8 mouse cellular contexts compared by ENCODE assay signal in genomic region chr1:21344253-21344652, GRCm38 (mm10). TPM values are rescaled to one million over a fixed set of nuclear protein-coding genes. Genes with fewer than 3 reads are reported as not detected.
A peak's percentile ranks its signal among the peaks of the same experiment; 100 is the strongest.
DNase-seq lines count a peak whose midpoint lies in the region; ATAC-seq and TF ChIP-seq lines count a peak whose summit lies in the region.

No protein-coding gene starts in this region.

- TF ChIP-seq CTCF in CH12.LX (conservative IDR thresholded peaks at IDR 0.05 in 1 of 2, IDR thresholded peaks at IDR 0.05 in 1 of 2; ENCODE audit: low read depth in 2 of 2, low read length in 2 of 2) (peak; percentile 78 to 83), Patski (IDR thresholded peaks at IDR 0.05) (peak; percentile 75)
- TF ChIP-seq CTCF in lung, embryonic 14.5 days (IDR thresholded peaks at IDR 0.05; ENCODE audit: low read depth): peak; percentile 77

- peak; percentile 67 for ATAC-seq in Patski
- ATAC-seq in hematopoietic stem cell, adult 5-6 weeks (replicated peaks in 1 of 2; ENCODE audit: insufficient read depth in 1 of 2, low FRiP score in 2 of 2, low TSS enrichment in 1 of 2, low read depth in 1 of 2, poor library complexity in 2 of 2, severe bottlenecking in 2 of 2): peak; percentile 84 to 85
- 0 out of 2 replicates have a peak, but pooled peaks have one; percentile 28 for ATAC-seq in lung, embryonic 14.5 days (ENCODE audit: insufficient read depth)
- no peak for ATAC-seq in erythroblast, adult 5-6 weeks (replicated peaks; ENCODE audit: low FRiP score, poor library complexity, severe bottlenecking)

- no peak for TF ChIP-seq POLR2A in CH12.LX (IDR thresholded peaks at IDR 0.05; ENCODE audit: low read depth, low read length)

- CTCF ChIA-PET in Patski (lab: Charles Lee): interaction anchor here (1.2 kb wide), 1 partner anchor 15 kb away, joined by 4 read pairs; no protein-coding TSS in a partner anchor

- no peaks in the 10 kb centered on the region for H3K9me3 ChIP-seq in CH12.LX (replicated peaks; ENCODE audit: low read length)
- H3K9me3 ChIP-seq in lung, embryonic 14.5 days (ENCODE audit: low read depth, low read length): no peaks in the 10 kb centered on the region

- H3K36me3 ChIP-seq in CH12.LX (replicated peaks in 1 of 2; ENCODE audit: control insufficient read depth in 1 of 2, insufficient read depth in 1 of 2, low read length in 1 of 2): no peaks in the 10 kb centered on the region
- no peaks in the 10 kb centered on the region for H3K36me3 ChIP-seq in lung, embryonic 14.5 days (ENCODE audit: insufficient read depth)

- POLR2A ChIA-PET in Patski (lab: Charles Lee): no interaction called here

- H3K9ac ChIP-seq in CH12.LX (ENCODE audit: insufficient read depth, low read depth): no peak overlapping the region
- no peak overlapping the region for H3K9ac ChIP-seq in lung, embryonic 14.5 days

- TF ChIP-seq RAD21 in CH12.LX (IDR thresholded peaks at IDR 0.05; ENCODE audit: low read depth, low read length): peak; percentile 81

- no peak for TF ChIP-seq EP300 in CH12.LX (IDR thresholded peaks at IDR 0.05; ENCODE audit: low read length)

- in situ Hi-C loops in CH12.LX (cut with MboI; ENCODE audit: low pct_ligation_motif_present, low pct_unique_long_range_greater_than_20kb, low sequenced_read_pairs): no loop called here
- in situ Hi-C loops in Patski (cut with MboI; ENCODE audit: low pct_unique_long_range_greater_than_20kb): no loop called here

- no peak overlapping the region for H3K27ac ChIP-seq in CH12.LX (ENCODE audit: insufficient read depth, low read depth)
- no peak overlapping the region for H3K27ac ChIP-seq in lung, embryonic 14.5 days (ENCODE audit: low read depth)

- no peak overlapping the region for H3K4me3 ChIP-seq in CH12.LX (replicated peaks in 1 of 3; ENCODE audit: low read depth in 2 of 3, low read length in 2 of 3, poor library complexity in 1 of 3)
- H3K4me3 ChIP-seq in lung, embryonic 14.5 days (ENCODE audit: low read depth, low read length): no peak overlapping the region

- no peaks in the 10 kb centered on the region for H3K79me2 ChIP-seq in CH12.LX (replicated peaks; ENCODE audit: control insufficient read depth, extremely low read depth, insufficient read depth, poor library complexity, severe bottlenecking)

- DNase-seq in CH12.LX (ENCODE audit: extremely low read depth): peak; percentile 51
- no peak for DNase-seq in Patski (ENCODE audit: low read depth, low spot score)
- peak; percentile 73 to 75 for DNase-seq in cerebellum, postnatal 14 days
- DNase-seq in layer of hippocampus, adult 9-10 months (ENCODE audit: low spot score): peak; percentile 37
- peak; percentile 73 for DNase-seq in lung, embryonic 14.5 days
- DNase-seq in retina, postnatal 1 day: peak; percentile 61

- no peaks in the 10 kb centered on the region for H3K4me1 ChIP-seq in CH12.LX (ENCODE audit: control insufficient read depth in 1 of 2, insufficient read depth in 2 of 2)
- H3K4me1 ChIP-seq in lung, embryonic 14.5 days (ENCODE audit: insufficient read depth): no peaks in the 10 kb centered on the region

- H3K4me2 ChIP-seq in CH12.LX (ENCODE audit: insufficient read depth, low read depth, poor library complexity, severe bottlenecking): no peak overlapping the region
- H3K4me2 ChIP-seq in lung, embryonic 14.5 days: no peak overlapping the region

- 58% methylated on average over 4 of the region's 4 CpGs for whole genome bisulfite sequencing in lung, embryonic 14.5 days

- H3K27me3 ChIP-seq in CH12.LX (replicated peaks): no peaks in the 10 kb centered on the region
- no peaks in the 10 kb centered on the region for H3K27me3 ChIP-seq in Patski
- no peaks in the 10 kb centered on the region for H3K27me3 ChIP-seq in lung, embryonic 14.5 days (ENCODE audit: insufficient read depth, low read length)

- dilution Hi-C loops in CH12.LX (cut with MboI; ENCODE audit: extremely low pct_ligation_motif_present, extremely low pct_unique_long_range_greater_than_20kb, low sequenced_read_pairs): no loop called here

TF ChIP-seq in CH12.LX, 34 proteins besides CTCF, POLR2A, EP300 and RAD21:
- TF ChIP-seq ZMIZ1 (IDR thresholded peaks at IDR 0.05; ENCODE audit: low read depth, low read length): no peak
- TF ChIP-seq IRF4 (IDR thresholded peaks at IDR 0.05; ENCODE audit: low read depth, low read length): no peak
- TF ChIP-seq TCF12 (IDR thresholded peaks at IDR 0.05; ENCODE audit: low read depth, low read length): no peak
- TF ChIP-seq NELFE (IDR thresholded peaks at IDR 0.05; ENCODE audit: low read depth, low read length): no peak
- peak; percentile 24; the same call in 1 of the 2 replicates for TF ChIP-seq ZC3H11A (IDR thresholded peaks at IDR 0.05; ENCODE audit: low read depth, low read length)
- no peak for TF ChIP-seq BHLHE40 (IDR thresholded peaks at IDR 0.05; ENCODE audit: low read depth, low read length)
- TF ChIP-seq HCFC1 (IDR thresholded peaks at IDR 0.05; ENCODE audit: low read depth, low read length): no peak
- TF ChIP-seq SMC3 (IDR thresholded peaks at IDR 0.05; ENCODE audit: low read depth, low read length): peak; percentile 64
- no peak for TF ChIP-seq KAT2A (IDR thresholded peaks at IDR 0.05; ENCODE audit: insufficient replicate concordance, low read length)
TF ChIP-seq in CH12.LX: peak in this region for 2.

RNA-seq across cellular contexts. Expression of gene Khdc1a, which starts 5.2 kb away (rescaled TPM):
- total RNA-seq in CH12.LX (2012; rRNA removed): not detected in 2 replicates
- not detected in 2 replicates for total RNA-seq in CH12.LX (2014; rRNA removed)
- polyA plus RNA-seq in CH12.LX (2012; ENCODE audit: insufficient read length, low read depth): not detected in 2 replicates
- not detected for polyA plus RNA-seq in Patski (2021)
- not detected in 2 replicates for total RNA-seq in hematopoietic stem cell, adult 5-6 weeks (2017)
- polyA plus RNA-seq in lung, embryonic 14.5 days (2014; fragmentation: Nextera tagmentation; extraction: Ambion mirVana): not detected in 2 replicates
- total RNA-seq in erythroblast, adult 5-6 weeks (2015; ENCODE audit: low replicate concordance): not detected in 2 replicates
- total RNA-seq in erythroblast, adult 5-6 weeks (2017; ENCODE audit: low replicate concordance): not detected in 2 replicates

RNA-seq across cellular contexts. Expression of gene Khdc1c, which starts 23.9 kb away (rescaled TPM):
- not detected in 2 replicates for total RNA-seq in CH12.LX (2012; rRNA removed)
- total RNA-seq in CH12.LX (2014; rRNA removed): not detected in 2 replicates
- polyA plus RNA-seq in CH12.LX (2012; ENCODE audit: insufficient read length, low read depth): not detected in 2 replicates
- not detected for polyA plus RNA-seq in Patski (2021)
- not detected in 2 replicates for total RNA-seq in hematopoietic stem cell, adult 5-6 weeks (2017)
- polyA plus RNA-seq in lung, embryonic 14.5 days (2014; fragmentation: Nextera tagmentation; extraction: Ambion mirVana): not detected in 2 replicates
- total RNA-seq in erythroblast, adult 5-6 weeks (2015; ENCODE audit: low replicate concordance): not detected in 2 replicates
- not detected in 2 replicates for total RNA-seq in erythroblast, adult 5-6 weeks (2017; ENCODE audit: low replicate concordance)

RNA-seq across cellular contexts. Expression of gene Khdc1b, which starts 39.1 kb away (rescaled TPM):
- not detected in 2 replicates for total RNA-seq in CH12.LX (2012; rRNA removed)
- total RNA-seq in CH12.LX (2014; rRNA removed): not detected in 2 replicates
- not detected in 2 replicates for polyA plus RNA-seq in CH12.LX (2012; ENCODE audit: insufficient read length, low read depth)
- not detected for polyA plus RNA-seq in Patski (2021)
- total RNA-seq in hematopoietic stem cell, adult 5-6 weeks (2017): not detected in 2 replicates
- 0.08 TPM in 2 replicates for polyA plus RNA-seq in lung, embryonic 14.5 days (2014; fragmentation: Nextera tagmentation; extraction: Ambion mirVana)
- 0.63 TPM in 1 of 2 replicates, not detected in the other for total RNA-seq in erythroblast, adult 5-6 weeks (2015; ENCODE audit: low replicate concordance)
- total RNA-seq in erythroblast, adult 5-6 weeks (2017; ENCODE audit: low replicate concordance): 0.17 TPM in 1 of 2 replicates, not detected in the other
